Mouse (Mus musculus) E14TG2a.4 (cell line): ENCODE measurements around the gene Slc4a1ap.

Source experiments
- H3K27me3 ChIP-seq: 2 replicates; pipeline ENCODE4 v1.6.1; 2014; ENCODE audit warnings: low read length, control low read depth; ENCODE audit not compliant: insufficient read depth
- H3K36me3 ChIP-seq: 2 replicates; pipeline ENCODE4 v1.6.1; 2014; ENCODE audit warnings: low read length, control low read depth; ENCODE audit not compliant: insufficient read depth
- H3K4me1 ChIP-seq: replicated peaks from 2 replicates; pipeline ENCODE4 v1.6.1; 2014; ENCODE audit warnings: low read depth, low read length, control low read depth
- H3K4me3 ChIP-seq: replicated peaks from 2 replicates; pipeline ENCODE4 v1.5.1; 2014; ENCODE audit warnings: mild to moderate bottlenecking, low read length
- H3K9me3 ChIP-seq: 2 replicates; pipeline ENCODE4 v1.6.1; 2014; ENCODE audit warnings: low read length, control low read depth
- CTCF ChIP-seq: conservative IDR thresholded peaks from 2 replicates; pipeline ENCODE4 v1.5.1; 2014; ENCODE audit warnings: low read length
- NANOG ChIP-seq: IDR thresholded peaks from 2 replicates; pipeline ENCODE4 v1.6.1; 2014; ENCODE audit warnings: borderline replicate concordance, low read length, mixed read lengths
- POU5F1 ChIP-seq: IDR thresholded peaks from 2 replicates; pipeline ENCODE4 v1.6.1; 2014; ENCODE audit warnings: low read length, borderline replicate concordance

The Slc4a1ap gene

DNA sequence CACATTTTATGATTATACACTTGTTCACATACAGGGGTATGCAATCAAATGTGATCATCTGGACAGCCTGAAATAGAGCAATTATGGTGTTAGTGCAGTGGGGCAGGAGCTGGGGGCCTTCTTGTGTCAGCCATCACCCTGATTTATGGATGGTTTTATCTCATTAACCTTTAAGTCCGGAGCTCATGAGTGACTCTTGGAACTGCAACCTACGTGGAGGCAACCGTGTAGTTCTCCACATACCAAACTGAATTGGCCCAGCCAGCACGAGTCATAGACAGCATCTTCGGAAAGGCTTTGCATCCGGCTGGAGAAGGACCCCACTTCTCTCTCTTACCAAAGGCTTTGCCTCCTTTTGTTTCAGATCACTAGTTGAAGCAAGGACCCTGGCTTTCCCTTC lies 77.0 kb downstream of the Slc4a1ap start:
- Histone ChIP-seq H3K27me3 (no peaks in the 10 kb centered on the region), H3K9me3 (no peaks in the 10 kb centered on the region), H3K4me3 (no peak overlapping the region), H3K36me3 (no peaks in the 10 kb centered on the region), H3K4me1 (peaks cover 86% of the 10 kb centered on the region)
- TF ChIP-seq POU5F1 = no peak
- no peak for TF ChIP-seq NANOG
- TF ChIP-seq CTCF = no peak

DNA sequence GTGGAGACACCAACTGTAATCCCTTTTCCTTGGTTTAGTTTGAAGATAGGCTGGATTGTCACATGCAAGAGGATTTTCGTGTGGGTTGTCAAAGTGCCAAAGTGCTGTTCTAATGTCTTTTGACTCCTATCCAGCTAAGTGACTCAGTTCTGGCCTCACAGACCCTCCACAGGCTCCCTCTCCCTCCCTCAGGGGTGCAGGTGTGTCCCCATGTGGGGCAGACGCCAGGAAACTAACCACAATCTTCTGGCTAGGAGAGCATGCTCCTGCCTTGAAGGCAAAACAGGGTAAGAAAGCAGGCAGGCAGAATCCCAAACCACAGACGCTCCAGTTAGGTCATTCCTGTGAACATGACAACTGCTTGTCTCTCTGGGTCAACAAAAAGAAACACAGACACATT lies 79.4 kb downstream of the Slc4a1ap start:
- peaks cover 86% of the 10 kb centered on the region for H3K4me1 ChIP-seq
- H3K9me3 ChIP-seq = no peaks in the 10 kb centered on the region
- H3K36me3 ChIP-seq = no peaks in the 10 kb centered on the region
- H3K27me3 ChIP-seq = no peaks in the 10 kb centered on the region
- H3K4me3 ChIP-seq = peak overlapping the region; percentile 27
- TF ChIP-seq NANOG (no peak), POU5F1 (no peak), CTCF (no peak)
